Mouse (Mus musculus) heart, embryonic 12.5 days (tissue): ENCODE measurements around the gene Olfr206. TPM values are rescaled to one million over a fixed set of nuclear protein-coding genes. Genes with fewer than 3 reads are reported as not detected.
"Not testable (repeated sequence)": the region's sequence is repeated elsewhere in the genome, so short reads cannot be mapped to it uniquely, and the experiment has no call there.

Source experiments
- ATAC-seq: fragments of 200-750 bp; cut with Nextera tagmentation; 2 replicates; pipeline ENCODE4 v1.8.0; 2017; ENCODE audit warnings: moderate TSS enrichment, moderate library complexity; ENCODE audit not compliant: insufficient number of reproducible peaks, low FRiP score
- H3K27ac ChIP-seq: fragments of 300-500 bp; sonication (generic); 2 replicates; pipeline ENCODE4 v1.5.1; 2016; ENCODE audit warnings: mild to moderate bottlenecking, moderate library complexity; ENCODE audit not compliant: poor library complexity, severe bottlenecking
- H3K27me3 ChIP-seq: fragments of 300-500 bp; sonication (generic); replicated peaks from 2 replicates; pipeline ENCODE4 v1.6.1; 2016; ENCODE audit warnings: mild to moderate bottlenecking, moderate library complexity
- H3K36me3 ChIP-seq: fragments of 300-500 bp; sonication (generic); 2 replicates; pipeline ENCODE4 v1.6.1; 2016; ENCODE audit warnings: mild to moderate bottlenecking, moderate library complexity
- H3K4me1 ChIP-seq: fragments of 300-500 bp; sonication (generic); replicated peaks from 2 replicates; pipeline ENCODE4 v1.6.1; 2016; ENCODE audit warnings: mild to moderate bottlenecking
- H3K4me2 ChIP-seq: fragments of 300-500 bp; sonication (generic); 2 replicates; pipeline ENCODE4 v1.6.1; 2016; ENCODE audit warnings: mild to moderate bottlenecking, moderate library complexity
- H3K4me3 ChIP-seq: fragments of 300-500 bp; sonication (generic); 2 replicates; pipeline ENCODE4 v1.5.1; 2016; ENCODE audit warnings: mild to moderate bottlenecking
- H3K9ac ChIP-seq: fragments of 300-500 bp; sonication (generic); 2 replicates; pipeline ENCODE4 v1.6.1; 2016; ENCODE audit warnings: mild to moderate bottlenecking, moderate library complexity
- H3K9me3 ChIP-seq: fragments of 300-500 bp; sonication (generic); replicated peaks from 2 replicates; pipeline ENCODE4 v1.6.1; 2016; ENCODE audit warnings: mild to moderate bottlenecking, moderate library complexity
- WGBS: fragments of 180-500 bp; shearing (Covaris S2); methylation state at CpG from one replicate; pipeline ENCODE4 v1.1.7; 2016; 5-methylcytosine and 5-hydroxymethylcytosine counted together
- polyA plus RNA-seq: library from polyadenylated mRNA; unstranded; fragments of >200 nt; fragmentation: Nextera tagmentation; extraction: Ambion mirVana; gene quantifications from 2 replicates; pipeline ENCODE4 v1.2.1, GENCODE M21; 2016

The Olfr206 gene
- not detected in 2 replicates for polyA plus RNA-seq

- H3K9ac ChIP-seq, result no peak within 1 kb of the TSS
- no peaks in the 10 kb centered on the region for H3K9me3 ChIP-seq
- H3K27me3 ChIP-seq, result no peaks in the 10 kb centered on the region
- WGBS, result 70% methylated on average over 1 of the region's 1 CpGs
- H3K36me3 ChIP-seq, result no peaks in the 10 kb centered on the region
- H3K4me2 ChIP-seq, result no peak within 1 kb of the TSS
- H3K4me1 ChIP-seq, result no peaks in the 10 kb centered on the region
- no peak for ATAC-seq
- no peak within 1 kb of the TSS for H3K27ac ChIP-seq
- no peak within 1 kb of the TSS for H3K4me3 ChIP-seq
Observed at GRCm38 (mm10) chr16:59349146-59349545, at the start of gene Olfr206. Gene Olfr206 (minus strand): TSS chr16:59349246.

GRCm38 (mm10) chr16:59393300-59393699 is 44.3 kb upstream of the Olfr206 start:
- Histone ChIP-seq H3K36me3 (no peaks in the 10 kb centered on the region), H3K4me2 (no peak overlapping the region), H3K4me3 (no peak overlapping the region), H3K9ac (no peak overlapping the region), H3K27ac (no peak overlapping the region), H3K27me3 (no peaks in the 10 kb centered on the region), H3K9me3 (0 out of 2 replicates have a peak, but pooled peaks cover 4% of the 10 kb centered on the region), H3K4me1 (no peaks in the 10 kb centered on the region)
- no peak for ATAC-seq
- 59% methylated on average over 3 of the region's 3 CpGs for WGBS

GRCm38 (mm10) chr16:59363893-59364292 is 14.8 kb upstream of the Olfr206 start, which contains the start of gene Olfr209:
Gene Olfr209 (minus strand): TSS chr16:59363993.
- Histone ChIP-seq H3K4me3 (no peak within 1 kb of the TSS), H3K36me3 (no peaks in the 10 kb centered on the region), H3K9ac (no peak within 1 kb of the TSS), H3K27me3 (no peaks in the 10 kb centered on the region), H3K9me3 (no peaks in the 10 kb centered on the region), H3K4me1 (no peaks in the 10 kb centered on the region), H3K27ac (no peak within 1 kb of the TSS), H3K4me2 (no peak within 1 kb of the TSS)
- WGBS, result 62% methylated on average over 2 of the region's 2 CpGs
- no peak for ATAC-seq

- no peak within 1 kb of the TSS for H3K27ac ChIP-seq
- H3K9ac ChIP-seq, result no peak within 1 kb of the TSS
- H3K4me2 ChIP-seq, result no peak within 1 kb of the TSS
- no peak within 1 kb of the TSS for H3K4me3 ChIP-seq
- no peaks in the 10 kb centered on the region for H3K36me3 ChIP-seq
- ATAC-seq, result no peak
- peaks cover 5% of the 10 kb centered on the region for H3K9me3 ChIP-seq
- no peaks in the 10 kb centered on the region for H3K4me1 ChIP-seq
- no peaks in the 10 kb centered on the region for H3K27me3 ChIP-seq
Observed at GRCm38 (mm10) chr16:59331038-59331437, 18.0 kb downstream of the Olfr206 start, which contains the start of gene Olfr205. Gene Olfr205 (minus strand): TSS chr16:59331138.

GRCm38 (mm10) chr16:59323262-59323661 is 25.8 kb downstream of the Olfr206 start:
- H3K27me3 ChIP-seq, H3K4me2 ChIP-seq, H3K9ac ChIP-seq, H3K9me3 ChIP-seq, H3K4me1 ChIP-seq, ATAC-seq, H3K36me3 ChIP-seq, H3K4me3 ChIP-seq, H3K27ac ChIP-seq: not testable (repeated sequence)
- WGBS, result 54% methylated on average over 1 of the region's 1 CpGs

- no peak within 1 kb of the TSS for H3K27ac ChIP-seq
- ATAC-seq, result no peak
- no peak within 1 kb of the TSS for H3K9ac ChIP-seq
- no peak within 1 kb of the TSS for H3K4me3 ChIP-seq
- no peaks in the 10 kb centered on the region for H3K27me3 ChIP-seq
- no peaks in the 10 kb centered on the region for H3K9me3 ChIP-seq
- no peak within 1 kb of the TSS for H3K4me2 ChIP-seq
- H3K36me3 ChIP-seq, result no peaks in the 10 kb centered on the region
- H3K4me1 ChIP-seq, result no peaks in the 10 kb centered on the region
Observed at GRCm38 (mm10) chr16:59318148-59318547, 30.9 kb downstream of the Olfr206 start, which contains the start of gene Olfr204. Gene Olfr204 (minus strand): TSS chr16:59318248.

GRCm38 (mm10) chr16:59298581-59298980 is 50.5 kb downstream of the Olfr206 start, which contains the start of gene Olfr203:
Gene Olfr203 (plus strand): TSS chr16:59298881.
- Histone ChIP-seq H3K36me3 (no peaks in the 10 kb centered on the region), H3K4me3 (no peak within 1 kb of the TSS), H3K4me1 (no peaks in the 10 kb centered on the region), H3K27me3 (no peaks in the 10 kb centered on the region), H3K4me2 (no peak within 1 kb of the TSS), H3K9me3 (no peaks in the 10 kb centered on the region), H3K9ac (no peak within 1 kb of the TSS), H3K27ac (no peak within 1 kb of the TSS)
- WGBS, result 76% methylated on average over 2 of the region's 2 CpGs
- ATAC-seq, result no peak

Other genes starting within 250 kb of the Olfr206 start
- not detected in 2 replicates for gene Olfr193, start 237.4 kb downstream of the Olfr206 start, polyA plus RNA-seq
- not detected in 2 replicates for gene Olfr194, start 228.2 kb downstream of the Olfr206 start, polyA plus RNA-seq
- not detected in 2 replicates for gene Olfr195, start 202.2 kb downstream of the Olfr206 start, polyA plus RNA-seq
- gene Olfr196, start 178.8 kb downstream of the Olfr206 start, polyA plus RNA-seq, result not detected in 2 replicates
- not detected in 2 replicates for gene Olfr198, start 145.7 kb downstream of the Olfr206 start, polyA plus RNA-seq
- not detected in 2 replicates for gene Olfr199, start 129.5 kb downstream of the Olfr206 start, polyA plus RNA-seq
- gene Olfr201, start 76.6 kb downstream of the Olfr206 start, polyA plus RNA-seq, result not detected in 2 replicates
- not detected in 2 replicates for gene Olfr202, start 62.5 kb downstream of the Olfr206 start, polyA plus RNA-seq
- gene Olfr203, start 50.4 kb downstream of the Olfr206 start, polyA plus RNA-seq, result not detected in 2 replicates
- gene Olfr204, start 31.0 kb downstream of the Olfr206 start, polyA plus RNA-seq, result not detected in 2 replicates
- not detected in 2 replicates for gene Olfr205, start 18.1 kb downstream of the Olfr206 start, polyA plus RNA-seq
- not detected in 2 replicates for gene Olfr209, start 14.7 kb upstream of the Olfr206 start, polyA plus RNA-seq
- gene Gabrr3, start 58.1 kb upstream of the Olfr206 start, polyA plus RNA-seq, result not detected in 2 replicates
- 27.9 and 28.3 TPM in 2 replicates for gene Riox2, start 122.5 kb upstream of the Olfr206 start, polyA plus RNA-seq